Mouse (Mus musculus) lung, adult 18-20 months (tissue): ENCODE measurements around the gene Hdgfl3.
A peak's percentile ranks its signal among the peaks of the same experiment; 100 is the strongest.

Experiments
- DNase-seq, 2 experiments: peaks; one replicate each; pipeline ENCODE4 v3.0.0; 2022; ENCODE audit warnings: mixed read lengths in 2 of 2

The Hdgfl3 gene

DNA sequence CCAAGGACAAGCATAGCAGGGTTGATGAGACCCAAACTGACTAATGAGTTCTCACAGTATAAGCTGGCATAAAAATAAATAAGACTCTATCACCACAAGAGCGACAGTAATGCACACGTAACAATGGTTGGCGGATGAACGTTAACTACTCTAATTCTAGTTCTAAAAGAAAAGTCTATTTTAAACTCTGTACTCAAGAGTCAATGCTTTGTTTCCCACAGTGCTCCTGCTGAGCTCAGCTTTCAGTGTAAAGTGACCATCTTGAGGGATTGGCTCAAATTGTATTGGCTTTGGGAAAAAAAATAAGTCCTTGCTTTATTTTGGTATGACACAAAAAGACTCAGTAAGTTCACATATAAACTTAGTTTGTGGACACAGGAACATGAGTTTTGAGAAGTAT is 49.1 kb downstream of the Hdgfl3 start:
- no peak for DNase-seq

DNA sequence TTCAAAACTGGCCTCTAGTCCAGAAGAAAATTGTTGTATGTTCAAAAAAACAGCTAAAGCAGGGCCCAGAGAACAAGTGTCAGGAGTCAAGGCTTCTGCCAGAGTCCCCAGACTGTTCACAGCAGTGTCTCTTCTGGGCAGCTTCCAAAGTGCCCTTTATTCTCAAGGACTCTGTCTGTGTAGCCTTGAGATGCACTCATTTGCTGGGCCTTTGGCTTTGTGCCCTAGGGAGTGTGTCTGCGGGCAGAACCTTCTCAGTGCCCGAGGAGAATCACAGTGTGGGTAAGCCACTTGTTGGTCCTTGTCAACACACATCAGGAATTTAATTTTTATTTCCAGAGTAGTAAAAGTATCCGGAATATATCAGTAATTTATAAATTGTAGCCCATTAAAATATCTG is 52.7 kb downstream of the Hdgfl3 start:
- DNase-seq = no peak

DNA sequence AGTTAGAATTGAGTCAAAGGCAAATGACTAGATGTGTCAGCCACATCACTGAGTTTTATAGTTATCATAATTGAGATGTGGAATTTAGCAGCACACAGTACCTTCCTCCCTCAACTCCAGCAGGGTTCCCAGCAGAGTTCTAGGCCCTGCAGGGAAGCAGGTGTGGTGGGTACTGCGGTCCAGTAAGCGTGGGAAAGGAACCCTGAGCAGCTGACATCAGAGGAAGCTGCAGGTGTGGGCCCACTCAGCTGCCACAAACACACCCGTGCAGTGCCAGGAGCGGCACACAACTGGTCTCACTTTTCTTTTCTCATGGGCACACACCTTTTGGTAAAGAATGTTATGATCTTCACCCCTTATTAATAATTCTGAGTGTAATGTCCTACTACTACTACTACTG is 53.5 kb downstream of the Hdgfl3 start:
- no peak for DNase-seq

DNA sequence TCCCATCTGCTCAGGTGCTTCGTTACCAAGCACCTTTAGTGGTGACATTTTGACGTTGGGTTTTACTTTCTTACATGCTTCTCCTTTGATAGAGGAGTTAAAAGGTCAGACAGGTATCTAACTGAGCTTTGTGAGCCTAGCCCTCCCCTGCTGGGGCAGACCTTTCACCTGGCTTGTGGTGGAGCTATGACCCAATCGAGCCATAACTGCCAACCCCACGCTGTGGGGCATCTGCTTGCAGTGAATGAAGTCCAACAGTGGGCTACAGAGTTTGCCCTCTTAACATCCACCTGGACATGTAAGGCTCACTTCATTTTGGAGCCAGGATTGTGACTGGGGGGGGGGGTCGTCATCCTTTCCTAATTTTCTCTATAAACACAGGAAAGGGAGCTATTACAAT is 54.0 kb downstream of the Hdgfl3 start:
- DNase-seq = no peak

DNA sequence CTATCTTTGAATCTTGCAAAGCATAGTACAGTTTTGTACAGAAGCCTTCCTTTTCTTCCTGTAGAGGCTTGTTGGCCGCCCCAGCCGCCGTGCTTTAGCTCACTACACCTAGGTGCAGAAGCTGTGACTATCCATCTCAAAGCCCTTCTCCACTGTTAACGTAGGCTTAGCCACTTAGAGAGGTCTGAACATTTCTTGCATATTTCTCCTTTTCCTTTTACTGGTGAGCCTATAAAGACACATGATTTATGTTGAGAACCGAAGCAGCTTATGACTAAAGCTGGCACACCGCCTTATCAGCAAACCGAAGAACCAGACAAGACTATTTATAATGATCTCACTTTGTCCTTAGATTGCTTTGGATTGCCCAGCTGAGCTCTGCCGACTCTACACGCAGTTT is 58.9 kb downstream of the Hdgfl3 start:
- no peak for DNase-seq

DNA sequence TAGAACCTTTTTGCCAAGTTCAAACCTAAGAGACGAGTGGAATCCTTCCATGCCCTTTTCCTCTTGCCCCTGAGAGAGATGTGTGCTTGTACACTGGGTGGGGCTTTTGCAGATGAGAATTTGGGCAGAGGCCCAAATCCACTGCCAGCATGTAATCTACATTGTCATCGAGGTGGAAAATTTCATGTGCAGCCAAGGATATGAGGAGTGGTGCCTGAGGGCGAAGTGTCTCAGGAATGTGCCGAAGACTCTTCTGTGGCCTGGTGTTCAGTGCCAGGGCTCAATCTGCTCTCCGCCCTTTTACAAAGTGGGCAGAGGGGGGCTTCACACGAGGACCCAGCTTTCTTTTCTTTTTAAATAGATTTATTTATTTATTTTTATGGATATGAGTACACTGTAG is 59.6 kb downstream of the Hdgfl3 start:
- peak; percentile 57 to 73 for DNase-seq

DNA sequence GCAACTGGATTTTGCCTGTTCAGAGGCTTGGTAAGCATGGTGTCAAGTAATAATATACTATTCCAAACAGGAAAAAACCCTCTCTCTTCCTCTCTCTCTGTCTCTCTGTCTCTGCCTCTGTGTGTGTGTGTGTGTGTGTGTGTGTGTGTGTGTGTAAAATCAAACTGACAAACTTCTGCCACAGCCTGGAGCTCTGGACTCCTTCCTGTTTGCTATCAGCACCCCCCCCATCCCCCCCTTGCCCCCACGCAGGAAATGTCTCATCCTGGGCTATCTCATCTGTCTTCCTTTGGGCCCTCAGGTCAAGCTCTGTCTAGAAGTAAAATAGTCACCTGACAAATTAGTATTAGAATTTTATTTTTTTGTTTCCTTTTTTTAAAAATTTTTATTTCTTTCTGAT is 60.5 kb downstream of the Hdgfl3 start:
- no peak for DNase-seq

DNA sequence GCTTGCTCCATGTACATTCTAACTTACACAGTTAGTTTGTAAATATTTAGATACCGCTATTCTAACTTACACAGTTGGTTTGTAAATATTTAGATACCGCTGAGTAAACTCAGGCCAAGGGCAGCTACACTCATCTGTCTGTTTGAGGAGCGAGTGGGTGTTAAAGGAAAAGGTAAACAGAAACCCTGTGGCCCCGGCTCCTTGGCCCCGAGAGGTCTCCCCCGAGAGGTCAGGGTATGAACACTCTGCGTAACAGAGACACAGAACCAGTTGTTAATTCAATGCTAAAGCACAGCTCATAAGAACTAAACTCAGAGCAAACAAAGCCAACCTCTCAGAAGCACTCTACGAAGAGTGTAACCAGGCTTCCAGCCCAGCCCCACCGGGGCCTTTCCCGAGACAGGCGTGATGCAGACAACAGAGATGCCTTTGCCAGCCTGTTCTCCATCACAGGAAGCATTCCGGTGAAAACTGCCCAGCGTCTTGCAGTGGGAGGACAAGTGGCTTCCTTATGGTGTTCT is 61.7 kb downstream of the Hdgfl3 start:
- DNase-seq = peak in 1 of 2 experiments; percentile 43

DNA sequence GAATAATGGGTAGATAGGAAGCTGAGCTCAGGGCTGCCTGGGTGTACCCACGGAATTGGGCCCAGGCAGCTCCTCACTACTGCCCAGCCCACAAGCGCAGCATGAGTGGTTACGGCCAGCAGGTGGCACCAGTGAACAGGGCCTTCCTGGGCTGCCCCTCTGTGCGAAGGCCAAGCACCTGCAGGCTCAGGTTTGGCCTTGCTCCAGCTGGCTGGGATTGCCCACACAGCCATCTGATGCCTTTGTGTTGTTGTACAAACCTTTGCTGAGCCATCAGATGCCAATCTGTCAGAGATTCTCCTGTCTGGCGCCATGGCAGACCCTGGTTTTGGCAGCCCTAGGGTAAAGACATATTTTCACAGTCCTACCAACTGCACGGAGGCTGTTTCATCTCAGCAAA is 66.1 kb downstream of the Hdgfl3 start:
- DNase-seq = peak; percentile 71 to 80

DNA sequence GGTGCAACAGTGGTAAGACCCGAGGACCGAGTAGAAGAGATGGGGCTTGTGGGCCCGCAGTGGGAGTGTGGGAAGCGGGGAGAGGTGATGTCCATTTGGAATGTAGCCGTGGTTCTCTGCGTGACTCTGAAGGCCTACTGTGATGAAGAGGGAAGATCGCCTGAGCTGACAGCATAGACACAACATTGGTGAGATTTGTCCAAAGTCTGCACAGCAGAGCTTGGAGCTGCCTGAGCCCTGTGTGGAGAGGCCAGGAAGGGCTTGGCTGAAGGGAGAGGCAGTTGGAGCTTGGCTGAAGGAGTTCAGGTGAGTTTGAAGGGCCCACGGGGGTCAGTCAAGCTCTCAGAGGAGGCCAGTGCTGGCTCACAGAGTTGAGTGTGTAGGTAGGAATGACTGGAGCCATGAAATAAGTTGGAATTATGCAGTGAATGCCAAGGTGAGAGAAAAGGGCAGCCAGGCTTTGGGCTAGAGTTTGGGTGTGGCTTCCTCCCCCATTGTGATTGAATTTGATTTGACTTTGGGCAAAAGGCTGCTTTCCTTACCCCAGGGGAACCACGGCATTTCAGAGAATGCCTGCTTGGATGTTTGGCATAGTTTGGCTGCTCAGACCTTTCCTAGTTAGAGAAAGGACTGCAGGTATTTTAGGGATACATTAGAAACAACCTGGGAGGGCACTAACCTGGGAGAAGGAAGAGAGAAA is 66.9 kb downstream of the Hdgfl3 start:
- DNase-seq = no peak

DNA sequence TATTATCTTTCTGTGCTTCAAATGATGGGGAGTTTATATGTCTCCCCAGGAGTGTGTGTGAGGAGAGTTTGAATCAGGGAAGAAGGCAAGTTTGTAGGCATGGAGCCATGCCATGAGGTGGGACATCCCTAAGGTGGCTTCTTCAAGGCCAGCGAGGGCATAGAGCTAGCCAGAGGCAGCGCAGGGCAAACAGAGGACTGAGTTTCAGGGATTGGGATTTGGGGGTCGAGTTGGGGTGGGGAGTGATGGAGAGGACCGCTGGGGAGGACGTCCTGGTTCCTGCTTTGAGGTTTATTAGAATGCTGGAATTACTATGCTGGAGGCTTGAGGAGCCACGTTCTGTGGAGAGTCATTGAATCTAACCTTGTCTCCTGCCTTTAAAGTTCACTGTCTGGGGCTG is 68.3 kb downstream of the Hdgfl3 start:
- no peak for DNase-seq

DNA sequence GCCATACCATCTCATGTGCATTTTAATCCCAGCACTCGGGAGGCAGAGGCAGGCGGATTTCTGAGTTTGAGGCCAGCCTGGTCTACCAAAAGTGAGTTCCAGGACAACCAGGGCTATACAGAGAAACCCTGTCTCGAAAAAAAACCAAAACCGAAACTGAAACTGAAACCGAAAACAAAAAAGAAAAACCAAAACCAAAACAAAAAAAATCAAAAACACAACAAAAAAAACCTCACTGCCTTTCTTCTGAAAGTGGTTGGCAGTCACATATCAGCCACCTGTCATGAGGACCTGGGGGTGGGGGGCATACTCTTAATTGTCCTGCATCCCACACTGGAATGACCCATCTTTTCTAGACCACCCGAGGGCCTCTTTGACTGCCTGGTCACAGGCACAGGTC is 69.7 kb downstream of the Hdgfl3 start:
- DNase-seq = no peak

DNA sequence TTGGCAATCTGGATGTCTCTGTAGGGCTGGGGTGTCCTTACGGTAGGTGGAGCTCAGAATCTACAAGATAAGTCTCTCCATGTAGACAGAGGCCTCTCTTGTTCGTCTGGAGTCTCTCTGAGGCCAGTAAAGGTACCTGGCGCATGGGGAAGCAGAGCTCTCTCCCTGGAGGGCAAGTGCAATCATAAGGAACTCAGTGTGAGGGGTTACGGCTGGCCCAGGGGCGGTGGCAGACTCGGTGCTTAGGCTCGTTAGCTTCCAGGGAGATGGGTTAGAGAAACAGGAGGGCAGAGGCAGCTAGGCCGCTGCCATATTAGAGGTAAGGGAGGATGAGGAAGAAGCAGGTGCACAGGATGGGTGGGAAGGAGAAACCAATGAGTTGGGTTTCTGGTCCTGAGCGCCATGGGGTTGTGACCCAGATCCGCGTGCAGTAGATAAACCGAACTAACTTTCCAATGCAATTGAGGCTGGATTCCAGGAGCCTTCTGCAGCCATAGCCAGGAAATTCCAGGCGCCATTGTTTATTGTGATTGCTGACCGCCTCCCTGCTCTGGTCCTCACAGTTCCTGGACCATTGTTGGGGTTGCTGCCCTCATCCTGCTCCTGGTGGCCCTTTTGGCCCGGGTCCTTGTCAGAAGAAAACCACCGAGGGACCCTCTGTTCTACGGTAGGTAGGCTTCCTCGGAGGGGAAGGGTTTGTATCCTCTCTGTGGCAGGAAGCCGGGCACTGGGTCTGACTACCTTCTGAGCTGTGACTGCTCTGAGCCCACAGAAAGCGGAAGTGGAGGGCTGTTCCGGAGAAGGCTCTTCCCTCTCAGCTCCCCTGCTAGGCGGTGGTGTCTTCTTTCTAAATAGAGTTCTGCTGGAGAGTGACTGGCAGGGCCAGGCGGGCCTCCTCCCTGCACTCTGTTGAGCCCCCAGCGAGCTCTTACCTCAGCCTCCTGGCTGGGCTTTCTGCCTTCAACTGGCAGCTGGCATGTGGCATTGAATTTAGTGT is 71.4 kb downstream of the Hdgfl3 start:
- DNase-seq = peak; percentile 60 to 63

DNA sequence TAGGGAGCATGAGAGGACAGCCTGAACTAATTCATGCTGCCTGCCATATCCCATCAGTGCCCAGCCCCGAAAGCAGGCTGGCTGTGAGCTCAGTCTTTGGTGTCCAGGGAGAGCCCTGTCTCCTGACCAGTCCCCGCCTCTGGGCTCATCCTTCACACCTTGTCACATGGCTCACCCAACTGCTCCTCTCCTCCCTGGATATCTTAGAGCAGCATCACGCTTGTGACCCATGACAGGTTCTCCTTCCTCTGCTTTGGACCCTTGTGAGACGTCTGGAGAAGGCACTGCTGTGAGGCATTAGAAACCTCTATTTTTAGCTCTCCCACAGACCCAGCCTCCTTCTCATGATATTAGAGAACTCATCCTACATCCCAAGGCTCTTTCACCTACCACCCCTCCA is 72.4 kb downstream of the Hdgfl3 start:
- no peak for DNase-seq

DNA sequence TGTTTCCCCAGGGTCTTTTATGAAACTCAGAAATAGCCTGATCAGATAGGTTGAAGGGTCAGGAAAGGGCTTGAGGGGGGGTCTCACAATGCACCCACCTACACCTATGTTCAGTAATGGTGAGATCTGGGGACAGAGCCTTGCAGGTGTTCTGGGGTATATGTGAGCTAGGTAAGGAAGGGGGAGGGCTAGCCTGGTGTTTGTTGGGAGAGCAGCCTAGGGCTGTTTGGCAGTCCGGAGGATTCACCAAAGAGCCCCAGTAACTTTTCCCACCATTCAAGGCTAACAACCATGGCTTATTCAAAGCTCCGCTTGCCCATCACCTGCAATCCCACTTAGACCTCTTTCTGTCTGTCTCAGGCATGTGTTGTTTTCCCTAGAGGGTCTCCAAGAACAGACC is 72.8 kb downstream of the Hdgfl3 start:
- no peak for DNase-seq

DNA sequence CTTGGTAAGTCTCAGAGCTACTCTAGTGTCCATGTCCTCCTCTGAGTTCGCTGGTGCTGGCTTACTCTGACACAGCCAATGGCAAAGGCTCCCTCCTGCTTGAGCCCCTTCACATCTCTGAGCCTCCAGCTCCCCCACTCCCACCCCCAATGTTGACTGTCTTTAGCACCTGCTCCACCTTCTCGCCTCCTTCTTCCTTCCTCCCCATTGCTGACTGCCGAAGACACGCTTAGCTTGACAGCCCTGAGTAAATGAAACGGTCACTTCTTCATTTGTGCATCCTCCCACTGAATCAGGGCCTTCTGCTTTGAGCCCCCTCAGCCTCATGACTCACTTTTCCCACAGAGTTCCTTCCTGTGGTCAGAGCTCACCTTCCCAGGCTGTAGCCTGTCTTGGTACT is 73.3 kb downstream of the Hdgfl3 start:
- DNase-seq = no peak

DNA sequence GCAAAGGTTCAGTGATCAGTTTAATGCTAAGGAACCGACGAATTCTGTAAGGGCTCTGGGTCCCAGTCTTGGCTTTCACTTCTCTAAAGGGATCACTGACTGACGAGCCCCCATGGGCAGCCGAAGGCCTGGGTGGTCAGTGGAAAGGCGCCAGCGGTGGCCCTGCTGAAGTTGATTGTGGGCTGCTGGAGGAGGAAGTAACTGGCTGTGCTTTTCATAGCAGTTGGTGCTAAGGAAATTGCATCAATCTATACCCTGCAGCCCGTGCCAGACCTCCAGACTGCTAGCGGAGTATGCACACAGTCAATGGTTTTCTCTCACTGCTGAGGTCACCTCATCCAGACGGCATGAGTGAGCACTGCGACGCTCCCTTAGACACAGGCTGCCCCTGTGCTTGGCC is 74.2 kb downstream of the Hdgfl3 start:
- peak; percentile 57 to 64 for DNase-seq

DNA sequence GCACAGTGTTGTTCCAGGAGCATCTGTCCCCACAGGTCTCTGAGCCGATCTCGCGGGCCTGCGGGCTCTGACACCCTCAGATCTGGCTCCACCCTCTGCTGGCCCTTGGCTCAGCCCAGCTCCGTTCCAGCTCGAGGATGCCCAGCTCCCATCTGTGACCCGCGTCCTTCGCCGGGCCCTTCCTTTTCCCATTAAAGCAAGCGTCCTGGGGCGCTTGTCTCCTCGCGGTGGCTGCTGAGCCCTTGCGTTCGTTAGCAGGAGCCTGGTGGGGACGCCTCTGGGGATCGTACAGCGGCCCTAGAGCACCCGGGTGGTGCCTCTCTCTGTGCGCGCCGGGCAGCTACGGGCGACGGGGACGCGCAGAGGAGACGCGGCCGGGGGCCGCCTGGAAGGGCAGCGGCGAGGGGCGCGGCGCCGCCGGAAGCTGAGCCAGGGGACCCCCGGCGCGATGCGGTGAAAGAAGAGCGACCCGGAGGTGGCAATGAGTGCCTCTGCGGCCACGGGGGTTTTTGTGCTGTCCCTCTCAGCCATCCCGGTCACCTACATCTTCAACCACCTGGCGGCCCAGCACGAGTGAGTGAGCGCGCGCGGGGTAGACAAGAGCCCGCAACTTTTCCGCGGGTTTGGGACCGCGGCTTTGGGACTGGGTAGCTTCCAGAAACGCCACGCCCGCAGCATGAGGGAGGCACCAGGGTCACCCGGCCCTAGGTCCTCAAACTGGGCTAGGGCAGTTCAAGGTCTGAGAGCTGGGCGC is 75.1 kb downstream of the Hdgfl3 start, which contains the start of gene Tm6sf1:
Gene Tm6sf1, plus strand, starts transcription at position 34 of the 754 bp plus-strand sequence.
- peak; percentile 56 to 59 for DNase-seq

DNA sequence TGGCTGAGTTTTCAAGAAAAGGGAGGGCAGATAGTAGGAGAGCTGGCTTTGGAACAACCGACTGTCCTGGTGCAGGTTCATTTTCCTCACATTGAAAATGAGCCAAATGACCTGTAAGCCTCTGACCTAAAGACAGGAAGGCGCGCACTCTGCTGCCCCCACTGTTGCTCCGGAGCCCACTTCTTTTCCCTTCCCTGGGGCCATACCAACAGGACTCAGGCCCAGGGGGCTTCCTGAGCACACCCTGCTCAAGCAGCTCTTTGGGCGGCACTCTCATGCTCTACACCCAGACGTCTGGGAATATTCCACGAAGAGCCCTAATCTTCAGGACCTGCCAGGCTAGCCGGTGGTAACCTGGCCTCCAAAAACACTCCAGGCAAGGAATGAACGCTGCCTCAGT is 76.0 kb downstream of the Hdgfl3 start:
- no peak for DNase-seq

DNA sequence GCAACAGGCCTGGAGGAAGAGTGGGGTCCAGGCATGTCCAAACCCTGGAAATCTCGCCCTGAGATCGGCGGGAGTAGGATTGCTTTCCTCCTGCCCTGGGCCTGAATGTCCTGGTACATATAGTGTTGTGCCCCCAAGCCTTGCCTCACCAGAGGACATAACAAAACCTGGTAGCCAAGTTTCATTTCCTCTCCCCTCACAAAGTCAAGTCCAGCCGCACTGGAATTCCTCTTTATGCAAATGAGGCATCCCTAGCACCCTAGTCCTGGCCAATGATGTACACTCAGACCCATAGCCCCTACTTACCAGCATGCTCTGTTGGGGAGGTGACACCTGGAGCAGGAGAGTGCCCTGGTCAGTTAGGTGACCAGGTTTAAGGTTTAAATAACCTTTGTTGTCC is 78.1 kb downstream of the Hdgfl3 start:
- DNase-seq = no peak

DNA sequence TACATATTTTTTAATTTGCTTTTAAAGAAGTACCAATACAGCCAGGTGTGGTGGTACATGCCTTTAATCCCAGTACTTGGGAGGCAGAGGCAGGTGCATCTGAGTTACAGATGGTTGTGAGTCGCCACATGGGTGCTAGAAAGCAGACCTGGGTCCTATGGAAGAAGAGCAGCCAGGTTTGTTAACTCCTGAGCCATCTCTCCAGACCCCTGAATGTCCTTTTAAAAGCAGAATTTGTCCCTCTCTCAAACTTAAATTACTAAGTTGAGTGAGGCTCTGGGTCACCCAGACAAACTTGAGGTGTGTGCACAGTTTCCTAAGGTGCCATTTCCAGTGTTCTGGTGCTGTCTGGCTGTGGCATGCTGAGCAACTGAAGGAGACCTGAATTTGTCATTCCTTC is 78.6 kb downstream of the Hdgfl3 start, which contains the start of gene Gm10160:
Gene Gm10160, minus strand, starts transcription at position 101 of the 400 bp plus-strand sequence.
- DNase-seq = no peak

DNA sequence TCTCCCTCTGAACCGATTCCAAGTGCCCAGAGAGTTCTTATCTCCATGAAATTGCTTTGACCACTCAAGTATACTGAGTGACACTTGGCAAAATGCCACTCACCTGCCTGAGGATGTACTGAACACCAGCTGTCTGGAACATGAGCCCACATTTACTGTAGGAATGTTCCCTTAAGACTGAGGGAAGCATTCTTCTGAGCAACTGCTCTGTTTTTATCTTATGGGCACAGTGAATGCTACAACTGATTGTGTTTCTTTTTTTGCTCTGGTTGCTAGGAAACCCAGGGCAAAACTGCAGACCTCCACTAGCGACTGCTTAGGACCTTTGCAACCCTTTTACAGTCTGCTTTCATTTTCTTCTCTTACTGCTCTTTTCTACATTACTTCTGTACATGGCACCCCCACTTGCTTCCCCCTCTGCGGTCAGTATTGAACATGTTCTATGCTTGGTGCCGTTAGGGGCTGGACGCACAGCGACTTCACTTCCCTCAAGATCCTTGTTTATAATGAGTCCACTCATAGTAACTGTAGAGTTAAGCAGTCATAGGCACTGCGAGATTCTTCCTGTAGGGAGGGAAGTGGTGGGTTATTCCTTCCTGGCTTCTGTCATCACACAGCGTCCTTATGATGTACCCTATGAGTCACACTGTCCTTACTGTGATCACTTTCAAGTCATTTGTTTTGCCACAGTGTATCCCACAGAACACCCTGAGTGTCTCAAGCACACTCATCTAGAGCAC is 79.5 kb downstream of the Hdgfl3 start:
- no peak for DNase-seq
